Mouse (Mus musculus) myocyte (in vitro differentiated cells): ENCODE data around the gene Lrrc4. TPM values are rescaled to one million over a fixed set of nuclear protein-coding genes. Genes with fewer than 3 reads are reported as not detected.

ENCODE experiments used
- H3K27me3 ChIP-seq: one replicate; pipeline ENCODE4 v1.6.1; 2011; ENCODE audit not compliant: control insufficient read depth, insufficient read depth, insufficient read length
- H3K36me3 ChIP-seq: one replicate; pipeline ENCODE4 v1.6.1; 2011; ENCODE audit not compliant: control insufficient read depth, insufficient read depth
- H3K4me2 ChIP-seq: one replicate; pipeline ENCODE4 v1.6.1; 2011; ENCODE audit warnings: low read depth, control low read depth
- H3K4me3 ChIP-seq: one replicate; pipeline ENCODE4 v1.5.1; 2011; ENCODE audit warnings: mild to moderate bottlenecking, control low read depth, moderate library complexity
- H3K79me2 ChIP-seq: one replicate; pipeline ENCODE4 v1.6.1; 2011; ENCODE audit not compliant: control insufficient read depth, insufficient read depth
- H3ac ChIP-seq: one replicate; pipeline ENCODE4 v1.6.1; 2011; ENCODE audit not compliant: control insufficient read depth, insufficient read length
- CEBPB ChIP-seq: IDR thresholded peaks from 2 replicates; pipeline ENCODE4 v1.6.1; 2011; ENCODE audit warnings: mild to moderate bottlenecking, moderate library complexity; ENCODE audit not compliant: poor library complexity, insufficient read depth, severe bottlenecking
- E2F4 ChIP-seq: IDR thresholded peaks from one replicate; pipeline ENCODE4 v1.6.1; 2011; ENCODE audit warnings: mild to moderate bottlenecking, control low read depth, moderate library complexity; ENCODE audit not compliant: insufficient read depth
- MAX ChIP-seq: IDR thresholded peaks from one replicate; pipeline ENCODE4 v1.6.1; 2011; ENCODE audit warnings: low read depth, mild to moderate bottlenecking, control low read depth
- MYOD1 ChIP-seq, 3 experiments: IDR thresholded peaks; one replicate each; pipeline ENCODE4 v1.6.1; 2011; ENCODE audit warnings: control low read depth in 2 of 3, low read depth in 2 of 3, mild to moderate bottlenecking in 2 of 3, moderate library complexity in 1 of 3; ENCODE audit not compliant: insufficient read length in 2 of 3, control insufficient read depth in 1 of 3
- MYOG ChIP-seq, 3 experiments: IDR thresholded peaks; one replicate each; pipeline ENCODE4 v1.6.1; 2011; ENCODE audit warnings: control low read depth in 2 of 3, low read depth in 2 of 3, mild to moderate bottlenecking in 2 of 3; ENCODE audit not compliant: insufficient read length in 2 of 3, control insufficient read depth in 1 of 3, insufficient read depth in 1 of 3
- POLR2A ChIP-seq: IDR thresholded peaks from one replicate; pipeline ENCODE4 v1.6.1; 2011; ENCODE audit warnings: low read depth, mild to moderate bottlenecking, control low read depth, moderate library complexity; ENCODE audit not compliant: insufficient read length
- POLR2AphosphoS2 ChIP-seq: IDR thresholded peaks from one replicate; pipeline ENCODE4 v1.6.1; 2011; ENCODE audit warnings: low read depth, control low read depth; ENCODE audit not compliant: insufficient read length
- REST ChIP-seq: IDR thresholded peaks from one replicate; pipeline ENCODE4 v1.6.1; 2011; ENCODE audit warnings: mild to moderate bottlenecking, control low read depth, moderate library complexity; ENCODE audit not compliant: insufficient read depth, insufficient read length
- SRF ChIP-seq: IDR thresholded peaks from one replicate; pipeline ENCODE4 v1.6.1; 2011; ENCODE audit warnings: low read depth; ENCODE audit not compliant: control insufficient read depth, insufficient read length
- TCF12 ChIP-seq: IDR thresholded peaks from one replicate; pipeline ENCODE4 v1.6.1; 2011; ENCODE audit warnings: mild to moderate bottlenecking, control low read depth; ENCODE audit not compliant: poor library complexity, insufficient read depth, severe bottlenecking
- TCF3 ChIP-seq: IDR thresholded peaks from one replicate; pipeline ENCODE4 v1.6.1; 2011; ENCODE audit warnings: low read depth, control low read depth; ENCODE audit not compliant: insufficient read length
- USF1 ChIP-seq: IDR thresholded peaks from one replicate; pipeline ENCODE4 v1.6.1; 2011; ENCODE audit warnings: low read depth, mild to moderate bottlenecking, control low read depth, moderate library complexity
- polyA plus RNA-seq: library from polyadenylated mRNA; unstranded; fragments of >200 nt; fragmentation: generic; extraction: Trizol; gene quantifications from one replicate; pipeline ENCODE4 v1.2.1, GENCODE M21; 2012; ENCODE audit warnings: missing spikeins

The Lrrc4 gene
- polyA plus RNA-seq, 1 experiment: 0.72 TPM

- H3K4me3 ChIP-seq: no peak overlapping the region
- no peak overlapping the region for H3ac ChIP-seq
- TF ChIP-seq SRF (no peak), MYOD1 (IDR thresholded peaks at IDR 0.05; ENCODE audit: control insufficient read depth in 1 of 3, insufficient read length in 2 of 3, low read depth in 2 of 3) (no peak), TCF3 (no peak), MAX (no peak), TCF12 (no peak), POLR2AphosphoS2 (no peak), POLR2A (no peak), REST (no peak), MYOG (IDR thresholded peaks at IDR 0.05; ENCODE audit: control insufficient read depth in 1 of 3, insufficient read depth in 1 of 3, insufficient read length in 2 of 3, low read depth in 2 of 3) (no peak), USF1 (no peak), E2F4 (no peak), CEBPB (no peak)
- no peaks in the 10 kb centered on the region for H3K36me3 ChIP-seq
- no peaks in the 10 kb centered on the region for H3K79me2 ChIP-seq
- no peaks in the 10 kb centered on the region for H3K27me3 ChIP-seq
- H3K4me2 ChIP-seq: no peak overlapping the region
Measured at GRCm38 (mm10) chr6:28823375-28823774, 8.2 kb downstream of the Lrrc4 start.

DNA sequence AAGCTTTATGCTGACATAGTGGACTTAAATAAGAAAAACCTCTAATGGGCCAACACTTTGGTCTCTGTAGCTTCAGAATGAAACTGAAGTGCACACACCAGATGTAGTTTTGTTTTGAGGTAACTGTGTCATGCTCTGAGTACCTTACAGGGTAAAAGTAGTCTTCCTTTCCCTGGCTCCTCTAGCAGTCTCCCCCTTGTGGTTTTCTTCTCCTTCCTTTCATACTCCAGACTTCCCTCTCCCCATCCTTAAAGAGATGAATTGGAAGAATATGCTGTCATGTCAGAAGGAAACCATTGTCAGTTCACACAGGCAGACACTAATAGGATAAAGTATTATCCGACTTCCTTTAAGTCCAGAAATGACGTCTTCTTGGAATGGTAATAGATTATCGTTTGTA lies 9.3 kb downstream of the Lrrc4 start:
- Histone ChIP-seq H3ac (no peak overlapping the region), H3K36me3 (no peaks in the 10 kb centered on the region), H3K4me3 (no peak overlapping the region), H3K79me2 (no peaks in the 10 kb centered on the region), H3K4me2 (no peak overlapping the region), H3K27me3 (no peaks in the 10 kb centered on the region)
- TF ChIP-seq SRF (no peak), MYOD1 (IDR thresholded peaks at IDR 0.05; ENCODE audit: control insufficient read depth in 1 of 3, insufficient read length in 2 of 3, low read depth in 2 of 3) (no peak)

- no peak overlapping the region for H3K4me3 ChIP-seq
- TF ChIP-seq MYOG (IDR thresholded peaks at IDR 0.05; ENCODE audit: control insufficient read depth in 1 of 3, insufficient read depth in 1 of 3, insufficient read length in 2 of 3, low read depth in 2 of 3) (peak in 1 of 3 experiments; percentile 17), SRF (no peak)
- H3K27me3 ChIP-seq: no peaks in the 10 kb centered on the region
- H3ac ChIP-seq: no peak overlapping the region
- no peaks in the 10 kb centered on the region for H3K79me2 ChIP-seq
- no peak overlapping the region for H3K4me2 ChIP-seq
- H3K36me3 ChIP-seq: no peaks in the 10 kb centered on the region
Measured at GRCm38 (mm10) chr6:28819509-28820358, 11.8 kb downstream of the Lrrc4 start.

GRCm38 (mm10) chr6:28817039-28817438 lies 14.5 kb downstream of the Lrrc4 start:
- no peak overlapping the region for H3ac ChIP-seq
- H3K4me3 ChIP-seq: no peak overlapping the region
- H3K36me3 ChIP-seq: no peaks in the 10 kb centered on the region
- H3K4me2 ChIP-seq: no peak overlapping the region
- H3K79me2 ChIP-seq: no peaks in the 10 kb centered on the region
- H3K27me3 ChIP-seq: no peaks in the 10 kb centered on the region
- TF ChIP-seq E2F4 (no peak), REST (no peak), MYOG (IDR thresholded peaks at IDR 0.05; ENCODE audit: control insufficient read depth in 1 of 3, insufficient read depth in 1 of 3, insufficient read length in 2 of 3, low read depth in 2 of 3) (no peak), TCF3 (no peak), POLR2A (no peak), USF1 (no peak), POLR2AphosphoS2 (no peak), TCF12 (no peak), MYOD1 (IDR thresholded peaks at IDR 0.05; ENCODE audit: control insufficient read depth in 1 of 3, insufficient read length in 2 of 3, low read depth in 2 of 3) (no peak), CEBPB (no peak), MAX (no peak), SRF (no peak)

DNA sequence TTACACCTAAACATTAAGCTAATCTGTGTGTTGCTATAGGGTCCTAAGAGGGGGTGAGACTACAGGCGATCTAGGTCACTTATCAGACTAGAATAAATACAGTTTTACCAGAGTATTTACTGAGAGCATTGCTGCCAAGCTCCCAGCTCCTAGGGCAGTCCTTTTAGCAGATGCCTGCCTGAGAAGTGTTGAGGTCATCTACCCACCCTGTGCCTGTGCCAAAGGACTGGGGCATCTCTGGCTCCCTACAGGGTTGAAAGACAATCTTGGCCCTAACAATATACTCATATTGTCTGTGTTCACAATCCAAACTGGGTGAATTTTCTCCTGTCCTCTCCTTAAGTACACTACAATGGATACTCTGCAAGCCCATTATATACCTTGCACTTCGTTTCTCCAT lies 16.7 kb downstream of the Lrrc4 start:
- Histone ChIP-seq H3ac (no peak overlapping the region), H3K27me3 (no peaks in the 10 kb centered on the region), H3K79me2 (no peaks in the 10 kb centered on the region), H3K4me3 (no peak overlapping the region), H3K36me3 (no peaks in the 10 kb centered on the region), H3K4me2 (no peak overlapping the region)
- TF ChIP-seq USF1: no peak
- TF ChIP-seq TCF3: no peak
- TF ChIP-seq REST: no peak
- no peak for TF ChIP-seq SRF
- no peak for TF ChIP-seq POLR2AphosphoS2
- TF ChIP-seq MYOD1 (IDR thresholded peaks at IDR 0.05; ENCODE audit: control insufficient read depth in 1 of 3, insufficient read length in 2 of 3, low read depth in 2 of 3): no peak
- no peak for TF ChIP-seq E2F4
- TF ChIP-seq POLR2A: no peak
- TF ChIP-seq TCF12: no peak
- TF ChIP-seq MYOG (IDR thresholded peaks at IDR 0.05; ENCODE audit: control insufficient read depth in 1 of 3, insufficient read depth in 1 of 3, insufficient read length in 2 of 3, low read depth in 2 of 3): no peak
- TF ChIP-seq CEBPB: no peak
- TF ChIP-seq MAX: no peak
